Mouse (Mus musculus) ES-E14 (cell line): ENCODE measurements around the gene Gm11733.

Experiments used
- CHD2 ChIP-seq: IDR thresholded peaks from 2 replicates; pipeline ENCODE4 v1.6.1; 2014; ENCODE audit warnings: mild to moderate bottlenecking, low read depth, low read length, inconsistent platforms
- HCFC1 ChIP-seq: IDR thresholded peaks from 2 replicates; pipeline ENCODE4 v1.6.1; 2012; ENCODE audit warnings: low read length, inconsistent platforms, borderline replicate concordance; ENCODE audit not compliant: insufficient read depth
- ZNF384 ChIP-seq: IDR thresholded peaks from 2 replicates; pipeline ENCODE4 v1.6.1; 2012; ENCODE audit warnings: low read depth, low read length, inconsistent platforms

GRCm38 (mm10) chr11:117476554-117477107 lies 7.5 kb upstream of the Gm11733 start:
- TF ChIP-seq ZNF384 (no peak), CHD2 (no peak), HCFC1 (no peak)
